Mouse (Mus musculus): ENCODE measurements around the gene Nln. TPM values are rescaled to one million over a fixed set of nuclear protein-coding genes. Genes with fewer than 3 reads are reported as not detected.

The Nln gene
- polyA plus RNA-seq, 2 experiments = 5.3 to 13.7 TPM

DNA sequence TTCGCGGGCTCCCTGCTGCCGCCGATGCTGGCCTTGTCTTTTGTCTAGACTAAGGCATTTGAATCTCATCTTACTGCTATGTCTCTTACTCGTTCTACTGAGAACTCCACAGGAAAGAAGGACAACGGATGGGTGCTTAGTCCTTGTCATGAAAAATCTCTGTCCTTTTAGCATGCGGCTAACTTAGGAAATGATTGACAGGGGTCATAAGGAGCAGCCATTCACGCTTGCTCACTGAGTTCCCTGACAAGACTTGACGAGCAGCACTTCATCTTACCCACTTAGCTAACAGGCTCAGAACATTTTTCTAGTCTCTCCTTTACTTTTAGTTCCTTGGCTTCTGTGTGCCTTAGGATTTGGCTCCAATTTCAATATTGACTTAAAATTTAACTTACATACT lies 35.5 kb upstream of the Nln start:
- no peaks in the 10 kb centered on the region for H3K4me1 ChIP-seq (replicated peaks; ENCODE audit: control insufficient read depth in 2 of 2, insufficient read depth in 2 of 2, low read length in 1 of 2)
- H3K4me2 ChIP-seq (ENCODE audit: low read depth) = no peak overlapping the region
- no peak overlapping the region for H3K27ac ChIP-seq
- H3K36me3 ChIP-seq (replicated peaks; ENCODE audit: control insufficient read depth, insufficient read depth, low read depth) = peaks cover 23% of the 10 kb centered on the region
- H3K27me3 ChIP-seq (ENCODE audit: control insufficient read depth, insufficient read depth, low read length) = no peaks in the 10 kb centered on the region
- WGBS (ENCODE audit: insufficient replicate concordance) = 83% methylated on average over 9 of the region's 9 CpGs
- no peak for DNase-seq (ENCODE audit: low read depth in 3 of 3, low spot score in 3 of 3)
- no peak overlapping the region for H3K9ac ChIP-seq (replicated peaks)
- no peak for ATAC-seq (ENCODE audit: insufficient read depth)
- no peak overlapping the region for H3K4me3 ChIP-seq (ENCODE audit: insufficient read depth in 1 of 2, low read depth in 2 of 2, low read length in 2 of 2)
- H3K9me3 ChIP-seq (ENCODE audit: control insufficient read depth, low read length) = no peaks in the 10 kb centered on the region
- no peak for TF ChIP-seq CTCF (IDR thresholded peaks at IDR 0.05; ENCODE audit: low read depth)
- TF ChIP-seq EP300 (IDR thresholded peaks at IDR 0.05; ENCODE audit: low read depth) = no peak

GRCm38 (mm10) chr13:104139369-104140209 lies 30.2 kb upstream of the Nln start:
- no peak overlapping the region for H3K27ac ChIP-seq
- peaks cover 10% of the 10 kb centered on the region for H3K36me3 ChIP-seq (replicated peaks; ENCODE audit: control insufficient read depth, insufficient read depth, low read depth)
- peak overlapping the region; percentile 5 to 19; a peak in 2 of 4 replicates for H3K4me3 ChIP-seq (ENCODE audit: insufficient read depth in 1 of 2, low read depth in 2 of 2, low read length in 2 of 2)
- H3K9me3 ChIP-seq (ENCODE audit: control insufficient read depth, low read length) = no peaks in the 10 kb centered on the region
- peak overlapping the region; percentile 44; the same call in 1 of the 2 replicates for H3K9ac ChIP-seq (replicated peaks)
- DNase-seq (ENCODE audit: low read depth in 3 of 3, low spot score in 3 of 3) = peak; percentile 58 to 64 (median 60)
- WGBS (ENCODE audit: insufficient replicate concordance) = 22% methylated on average over 13 of the region's 13 CpGs
- peak; percentile 69 for ATAC-seq (ENCODE audit: insufficient read depth)
- no peak for TF ChIP-seq EP300 (IDR thresholded peaks at IDR 0.05; ENCODE audit: low read depth)
- peak; percentile 95 for TF ChIP-seq CTCF (IDR thresholded peaks at IDR 0.05; ENCODE audit: low read depth)
- H3K4me2 ChIP-seq (ENCODE audit: low read depth) = peak overlapping the region; percentile 61
- H3K4me1 ChIP-seq (replicated peaks; ENCODE audit: control insufficient read depth in 2 of 2, insufficient read depth in 2 of 2, low read length in 1 of 2) = no peaks in the 10 kb centered on the region
- H3K27me3 ChIP-seq (ENCODE audit: control insufficient read depth, insufficient read depth, low read length) = no peaks in the 10 kb centered on the region

DNA sequence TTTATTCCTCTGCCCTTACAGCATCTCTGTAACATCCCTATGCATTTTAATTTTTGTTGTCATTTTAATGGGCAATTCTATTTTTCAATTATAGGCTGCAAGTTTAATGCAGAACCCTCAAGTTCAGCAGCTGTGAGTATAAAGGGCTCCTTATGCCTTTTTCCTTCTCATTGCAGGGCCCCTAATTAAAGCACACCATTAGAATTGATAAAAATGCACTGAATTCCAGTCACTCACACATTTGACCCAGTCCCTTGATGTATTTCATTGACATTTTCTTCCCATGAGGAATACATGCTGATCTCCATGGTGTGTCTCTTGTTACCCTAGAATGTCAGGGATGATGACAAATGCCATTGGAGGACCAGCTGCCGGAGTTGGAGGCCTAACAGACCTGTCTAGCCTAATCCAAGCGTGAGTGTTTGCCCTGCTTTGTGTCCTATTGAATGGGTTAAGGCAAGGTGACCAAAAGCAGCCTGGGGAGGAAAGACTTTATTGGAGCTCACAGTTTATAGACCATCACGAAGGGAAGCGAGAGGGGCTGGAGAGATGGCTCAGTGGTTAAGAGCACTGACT lies 25.2 kb upstream of the Nln start:
- Histone ChIP-seq H3K27me3 (ENCODE audit: control insufficient read depth, insufficient read depth, low read length) (no peaks in the 10 kb centered on the region), H3K9me3 (ENCODE audit: control insufficient read depth, low read length) (no peaks in the 10 kb centered on the region), H3K9ac (replicated peaks) (no peak overlapping the region), H3K36me3 (replicated peaks; ENCODE audit: control insufficient read depth, insufficient read depth, low read depth) (no peaks in the 10 kb centered on the region), H3K4me2 (ENCODE audit: low read depth) (no peak overlapping the region), H3K4me1 (replicated peaks; ENCODE audit: control insufficient read depth in 2 of 2, insufficient read depth in 2 of 2, low read length in 1 of 2) (no peaks in the 10 kb centered on the region; a peak in 1 of 4 replicates), H3K27ac (no peak overlapping the region), H3K4me3 (ENCODE audit: insufficient read depth in 1 of 2, low read depth in 2 of 2, low read length in 2 of 2) (no peak overlapping the region)
- WGBS (ENCODE audit: insufficient replicate concordance) = 71% methylated on average over 4 of the region's 4 CpGs
- DNase-seq (ENCODE audit: low read depth in 3 of 3, low spot score in 3 of 3) = no peak
- ATAC-seq (ENCODE audit: insufficient read depth) = no peak
- no peak for TF ChIP-seq CTCF (IDR thresholded peaks at IDR 0.05; ENCODE audit: low read depth)
- TF ChIP-seq EP300 (IDR thresholded peaks at IDR 0.05; ENCODE audit: low read depth) = no peak

- TF ChIP-seq EP300 (IDR thresholded peaks at IDR 0.05; ENCODE audit: low read depth) (no peak), CTCF (IDR thresholded peaks at IDR 0.05; ENCODE audit: low read depth) (no peak)
- Histone ChIP-seq H3K9me3 (ENCODE audit: control insufficient read depth, low read length) (no peaks in the 10 kb centered on the region), H3K27ac (no peak overlapping the region), H3K9ac (replicated peaks) (no peak overlapping the region), H3K4me1 (replicated peaks; ENCODE audit: control insufficient read depth in 2 of 2, insufficient read depth in 2 of 2, low read length in 1 of 2) (no peaks in the 10 kb centered on the region; a peak in 1 of 4 replicates), H3K4me3 (ENCODE audit: insufficient read depth in 1 of 2, low read depth in 2 of 2, low read length in 2 of 2) (no peak overlapping the region), H3K4me2 (ENCODE audit: low read depth) (no peak overlapping the region), H3K36me3 (replicated peaks; ENCODE audit: control insufficient read depth, insufficient read depth, low read depth) (no peaks in the 10 kb centered on the region), H3K27me3 (ENCODE audit: control insufficient read depth, insufficient read depth, low read length) (no peaks in the 10 kb centered on the region)
- WGBS (ENCODE audit: insufficient replicate concordance) = 57% methylated on average over 2 of the region's 2 CpGs
- no peak for ATAC-seq (ENCODE audit: insufficient read depth)
- no peak for DNase-seq (ENCODE audit: low read depth in 3 of 3, low spot score in 3 of 3)
Observed at GRCm38 (mm10) chr13:104132561-104132960, 23.1 kb upstream of the Nln start.

DNA sequence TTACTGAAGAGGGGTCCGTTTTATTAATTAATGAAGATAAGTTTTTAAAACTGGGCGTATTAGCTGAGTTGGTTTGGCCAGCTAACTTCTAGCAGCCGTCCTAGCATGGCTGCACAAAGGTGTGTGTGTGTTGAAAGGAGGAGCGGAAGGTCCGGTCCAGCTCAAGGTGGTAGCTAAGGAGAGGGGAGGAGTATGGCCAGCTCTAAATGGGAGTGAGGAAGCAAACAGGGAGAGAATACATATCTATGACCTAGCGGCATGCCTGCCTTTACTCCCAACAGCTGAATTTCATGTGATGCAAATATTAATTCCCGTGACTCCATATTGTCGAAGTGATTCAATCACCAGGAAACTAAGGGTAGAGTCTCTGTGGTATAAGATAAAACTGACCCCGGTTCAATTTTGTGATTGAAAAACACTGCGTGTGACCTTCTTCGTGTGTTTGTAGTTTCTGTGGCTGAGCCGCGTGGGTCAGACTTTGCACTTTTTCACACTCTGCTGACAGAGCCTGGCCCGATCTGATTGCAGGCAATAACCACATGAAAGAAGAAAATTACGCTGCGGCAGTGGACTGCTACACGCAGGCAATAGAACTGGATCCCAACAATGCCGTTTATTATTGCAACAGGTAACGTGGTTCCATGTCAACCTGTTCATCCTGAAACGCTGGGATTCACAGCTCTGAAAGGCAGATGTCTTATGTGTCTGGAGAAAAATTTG lies 14.4 kb upstream of the Nln start:
- DNase-seq (ENCODE audit: low read depth in 3 of 3, low spot score in 3 of 3) = no peak
- TF ChIP-seq EP300 (IDR thresholded peaks at IDR 0.05; ENCODE audit: low read depth) (no peak), CTCF (IDR thresholded peaks at IDR 0.05; ENCODE audit: low read depth) (no peak)
- Histone ChIP-seq H3K9me3 (ENCODE audit: control insufficient read depth, low read length) (no peaks in the 10 kb centered on the region), H3K4me1 (replicated peaks; ENCODE audit: control insufficient read depth in 2 of 2, insufficient read depth in 2 of 2, low read length in 1 of 2) (no peaks in the 10 kb centered on the region), H3K4me2 (ENCODE audit: low read depth) (no peak overlapping the region), H3K27me3 (ENCODE audit: control insufficient read depth, insufficient read depth, low read length) (no peaks in the 10 kb centered on the region), H3K36me3 (replicated peaks; ENCODE audit: control insufficient read depth, insufficient read depth, low read depth) (no peaks in the 10 kb centered on the region), H3K4me3 (ENCODE audit: insufficient read depth in 1 of 2, low read depth in 2 of 2, low read length in 2 of 2) (no peak overlapping the region), H3K27ac (no peak overlapping the region), H3K9ac (replicated peaks) (no peak overlapping the region)
- no peak for ATAC-seq (ENCODE audit: insufficient read depth)
- WGBS (ENCODE audit: insufficient replicate concordance) = 72% methylated on average over 20 of the region's 20 CpGs
